Mouse (Mus musculus): ENCODE results near the gene Pdlim5. TPM values are rescaled to one million over a fixed set of nuclear protein-coding genes. Genes with fewer than 3 reads are reported as not detected.

Pdlim5 gene
- total RNA-seq, 1 experiment from 2014 or later = 64.5 TPM

Other genes with a start within 250 kb of the Pdlim5 start
- 0.24 and 1.2 TPM in 2 replicates for gene Bmpr1b, start 226.3 kb downstream of the Pdlim5 start, total RNA-seq (2021)
- 1.7 and 2.5 TPM in 2 replicates for gene Gbp5, start 98.3 kb upstream of the Pdlim5 start, total RNA-seq (2021)
- 11.0 and 15.8 TPM in 2 replicates for gene Gbp7, start 134.6 kb upstream of the Pdlim5 start, total RNA-seq (2021)
- 5.3 and 9.2 TPM in 2 replicates for gene Gbp3, start 164.3 kb upstream of the Pdlim5 start, total RNA-seq (2021)
- gene Gbp2b, start 199.2 kb upstream of the Pdlim5 start, total RNA-seq (2021) = 0.21 and 0.33 TPM in 2 replicates
- gene Gbp2, start 224.9 kb upstream of the Pdlim5 start, total RNA-seq (2021) = 12.8 and 18.6 TPM in 2 replicates

Measured in adrenal gland, postnatal 25 days (tissue).